Mouse (Mus musculus): ENCODE data around the gene Ezr. TPM values are rescaled to one million over a fixed set of nuclear protein-coding genes. Genes with fewer than 3 reads are reported as not detected.

Gene Ezr
- polyA plus RNA-seq, 1 experiment from 2014 or later = 43.3 TPM

DNA sequence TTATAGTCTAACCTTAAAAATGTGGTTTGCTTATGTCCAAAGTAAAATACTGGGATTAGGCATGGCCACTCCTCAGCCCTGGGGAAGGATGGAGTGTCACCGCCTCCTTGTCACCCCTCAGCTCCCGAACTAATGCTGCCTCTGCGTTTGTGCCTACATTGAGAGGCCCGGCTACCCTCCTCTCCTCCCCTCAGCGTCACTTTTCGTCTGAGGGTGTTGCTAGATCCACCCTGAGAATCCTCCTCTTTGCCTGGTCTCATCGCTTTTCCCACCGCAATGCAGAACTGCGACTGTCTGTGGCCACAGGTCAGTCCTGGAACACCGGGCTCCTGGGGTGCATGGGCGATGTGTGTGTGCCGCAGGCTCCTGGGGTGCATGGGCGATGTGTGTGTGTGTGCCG, 37.7 kb downstream of the Ezr start:
- Histone ChIP-seq H3K9me3 (replicated peaks; ENCODE audit: control insufficient read depth, low read length) (no peaks in the 10 kb centered on the region), H3K4me3 (ENCODE audit: low read depth, low read length) (no peak overlapping the region), H3K27ac (ENCODE audit: low read length) (no peak overlapping the region), H3K36me3 (ENCODE audit: control insufficient read depth, insufficient read depth) (peaks cover 34% of the 10 kb centered on the region), H3K4me2 (ENCODE audit: low read depth, low read length) (no peak overlapping the region), H3K4me1 (ENCODE audit: control insufficient read depth, low read depth, low read length) (no peaks in the 10 kb centered on the region; the same call in none of the 2 replicates), H3K9ac (ENCODE audit: low read depth, low read length) (no peak overlapping the region), H3K27me3 (ENCODE audit: control insufficient read depth, insufficient read depth, low read depth, low read length) (no peaks in the 10 kb centered on the region)
- 82% methylated on average over 14 of the region's 14 CpGs for WGBS (ENCODE audit: insufficient replicate concordance)
- ATAC-seq (ENCODE audit: low read depth) = no peak

DNA sequence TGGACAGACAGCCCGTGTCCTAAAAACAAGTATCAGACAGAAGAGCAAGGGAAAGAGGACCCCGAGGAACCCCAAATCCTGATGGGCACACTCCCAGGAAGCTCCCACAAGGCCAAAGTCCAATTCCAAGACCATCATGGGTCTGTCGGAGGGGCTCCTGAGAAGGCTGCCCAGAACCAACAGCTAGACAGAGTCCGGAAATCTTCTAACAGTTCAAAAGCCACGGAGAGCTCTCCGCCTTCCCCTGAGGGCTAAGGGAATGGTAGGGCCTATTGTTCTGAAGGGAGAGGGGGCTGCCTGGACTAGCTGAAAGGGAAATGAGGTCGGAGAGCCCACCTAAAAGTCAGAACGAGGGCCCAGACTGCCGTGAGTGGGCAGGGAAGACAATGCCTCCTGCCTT, 38.2 kb downstream of the Ezr start:
- Histone ChIP-seq H3K9ac (ENCODE audit: low read depth, low read length) (no peak overlapping the region), H3K4me3 (ENCODE audit: low read depth, low read length) (no peak overlapping the region), H3K27ac (ENCODE audit: low read length) (no peak overlapping the region), H3K27me3 (ENCODE audit: control insufficient read depth, insufficient read depth, low read depth, low read length) (no peaks in the 10 kb centered on the region), H3K4me1 (ENCODE audit: control insufficient read depth, low read depth, low read length) (no peaks in the 10 kb centered on the region; the same call in none of the 2 replicates), H3K4me2 (ENCODE audit: low read depth, low read length) (no peak overlapping the region), H3K36me3 (ENCODE audit: control insufficient read depth, insufficient read depth) (peaks cover 36% of the 10 kb centered on the region), H3K9me3 (replicated peaks; ENCODE audit: control insufficient read depth, low read length) (no peaks in the 10 kb centered on the region)
- ATAC-seq (ENCODE audit: low read depth) = no peak
- 57% methylated on average over 9 of the region's 9 CpGs for WGBS (ENCODE audit: insufficient replicate concordance)

DNA sequence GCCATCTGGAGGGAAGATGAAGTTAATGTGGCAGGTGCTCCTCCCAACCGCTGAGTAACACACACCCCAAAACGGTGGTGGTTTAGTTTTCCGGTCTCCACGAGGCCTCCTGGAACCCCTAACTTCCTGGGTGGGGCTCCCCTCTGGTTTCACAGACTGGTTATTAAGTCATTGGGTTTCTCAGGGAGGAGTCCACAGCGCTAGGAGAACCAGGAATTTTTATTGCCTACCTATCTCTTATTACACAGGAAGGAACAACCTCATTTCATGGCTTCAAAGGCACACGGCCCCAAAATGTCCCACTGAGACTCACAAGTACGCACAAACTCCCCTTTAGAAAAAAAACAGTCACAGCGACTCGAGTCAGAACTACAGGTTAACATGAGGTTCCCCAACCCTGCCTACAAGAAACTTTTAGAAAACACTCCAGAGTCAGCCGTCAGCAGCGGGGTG, 38.8 kb downstream of the Ezr start:
- Histone ChIP-seq H3K27ac (ENCODE audit: low read length) (0 out of 2 replicates have a peak overlapping the region, but pooled peaks have one; percentile 6), H3K36me3 (ENCODE audit: control insufficient read depth, insufficient read depth) (peaks cover 39% of the 10 kb centered on the region)
- 29% methylated on average over 11 of the region's 11 CpGs for WGBS (ENCODE audit: insufficient replicate concordance)

GRCm38 (mm10) chr17:6743039-6743575, 39.5 kb downstream of the Ezr start:
- H3K27me3 ChIP-seq (ENCODE audit: control insufficient read depth, insufficient read depth, low read depth, low read length) = no peaks in the 10 kb centered on the region
- no peak overlapping the region for H3K4me2 ChIP-seq (ENCODE audit: low read depth, low read length)
- no peak for ATAC-seq (ENCODE audit: low read depth)
- H3K4me1 ChIP-seq (ENCODE audit: control insufficient read depth, low read depth, low read length) = no peaks in the 10 kb centered on the region; the same call in none of the 2 replicates
- no peak overlapping the region for H3K27ac ChIP-seq (ENCODE audit: low read length)
- H3K4me3 ChIP-seq (ENCODE audit: low read depth, low read length) = no peak overlapping the region
- no peaks in the 10 kb centered on the region for H3K9me3 ChIP-seq (replicated peaks; ENCODE audit: control insufficient read depth, low read length)
- peaks cover 39% of the 10 kb centered on the region for H3K36me3 ChIP-seq (ENCODE audit: control insufficient read depth, insufficient read depth)
- no peak overlapping the region for H3K9ac ChIP-seq (ENCODE audit: low read depth, low read length)
- 54% methylated on average over 11 of the region's 11 CpGs for WGBS (ENCODE audit: insufficient replicate concordance)

More for the DNA sequence above, 38.8 kb downstream of the Ezr start:
- Histone ChIP-seq H3K27me3 (ENCODE audit: control insufficient read depth, insufficient read depth, low read depth, low read length) (no peaks in the 10 kb centered on the region), H3K4me1 (ENCODE audit: control insufficient read depth, low read depth, low read length) (no peaks in the 10 kb centered on the region; the same call in none of the 2 replicates), H3K9me3 (replicated peaks; ENCODE audit: control insufficient read depth, low read length) (no peaks in the 10 kb centered on the region), H3K4me2 (ENCODE audit: low read depth, low read length) (no peak overlapping the region), H3K4me3 (ENCODE audit: low read depth, low read length) (no peak overlapping the region), H3K9ac (ENCODE audit: low read depth, low read length) (no peak overlapping the region)
- ATAC-seq (ENCODE audit: low read depth) = no peak

- Histone ChIP-seq H3K9ac (ENCODE audit: low read depth, low read length) (no peak overlapping the region), H3K4me1 (ENCODE audit: control insufficient read depth, low read depth, low read length) (no peaks in the 10 kb centered on the region; the same call in none of the 2 replicates), H3K4me3 (ENCODE audit: low read depth, low read length) (no peak overlapping the region), H3K9me3 (replicated peaks; ENCODE audit: control insufficient read depth, low read length) (no peaks in the 10 kb centered on the region), H3K36me3 (ENCODE audit: control insufficient read depth, insufficient read depth) (peaks cover 39% of the 10 kb centered on the region), H3K27ac (ENCODE audit: low read length) (peak overlapping the region; percentile 5; the same call in 1 of the 2 replicates), H3K27me3 (ENCODE audit: control insufficient read depth, insufficient read depth, low read depth, low read length) (no peaks in the 10 kb centered on the region), H3K4me2 (ENCODE audit: low read depth, low read length) (no peak overlapping the region)
- ATAC-seq (ENCODE audit: low read depth) = 0 out of 2 replicates have a peak, but pooled peaks have one; percentile 12
- 71% methylated on average over 33 of the region's 33 CpGs for WGBS (ENCODE audit: insufficient replicate concordance)
Observed at GRCm38 (mm10) chr17:6742083-6743038, 40.2 kb downstream of the Ezr start.

DNA sequence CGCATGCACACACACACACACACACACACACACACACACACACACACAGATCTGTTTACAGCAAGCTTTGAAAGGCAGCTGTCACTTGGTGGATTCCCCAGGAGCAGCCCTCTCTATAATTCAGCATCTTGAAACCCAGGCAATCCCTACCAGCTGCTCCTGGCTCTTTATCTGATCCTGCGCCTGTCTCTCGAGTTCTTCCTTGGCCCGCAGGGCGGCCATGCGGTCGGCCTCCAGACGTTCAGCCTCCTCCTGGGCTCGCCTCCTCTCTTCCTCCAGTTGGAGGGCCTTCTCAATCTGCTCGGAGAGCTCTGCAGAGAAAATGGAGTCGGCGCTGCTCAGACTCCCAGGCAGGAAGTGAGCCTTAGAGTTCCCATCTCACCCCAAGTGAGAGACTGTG, 41.3 kb downstream of the Ezr start:
- H3K36me3 ChIP-seq (ENCODE audit: control insufficient read depth, insufficient read depth) = peaks cover 33% of the 10 kb centered on the region
- H3K9me3 ChIP-seq (replicated peaks; ENCODE audit: control insufficient read depth, low read length) = no peaks in the 10 kb centered on the region
- WGBS (ENCODE audit: insufficient replicate concordance) = 78% methylated on average over 12 of the region's 12 CpGs
- no peaks in the 10 kb centered on the region; the same call in none of the 2 replicates for H3K4me1 ChIP-seq (ENCODE audit: control insufficient read depth, low read depth, low read length)
- H3K27ac ChIP-seq (ENCODE audit: low read length) = no peak overlapping the region
- H3K4me3 ChIP-seq (ENCODE audit: low read depth, low read length) = no peak overlapping the region
- no peak overlapping the region for H3K4me2 ChIP-seq (ENCODE audit: low read depth, low read length)
- no peak for ATAC-seq (ENCODE audit: low read depth)
- H3K9ac ChIP-seq (ENCODE audit: low read depth, low read length) = no peak overlapping the region
- no peaks in the 10 kb centered on the region for H3K27me3 ChIP-seq (ENCODE audit: control insufficient read depth, insufficient read depth, low read depth, low read length)

GRCm38 (mm10) chr17:6740331-6741170, 42.0 kb downstream of the Ezr start:
- WGBS (ENCODE audit: insufficient replicate concordance) = 83% methylated on average over 19 of the region's 19 CpGs
- no peaks in the 10 kb centered on the region for H3K27me3 ChIP-seq (ENCODE audit: control insufficient read depth, insufficient read depth, low read depth, low read length)
- H3K4me2 ChIP-seq (ENCODE audit: low read depth, low read length) = no peak overlapping the region
- no peaks in the 10 kb centered on the region for H3K9me3 ChIP-seq (replicated peaks; ENCODE audit: control insufficient read depth, low read length)
- H3K4me1 ChIP-seq (ENCODE audit: control insufficient read depth, low read depth, low read length) = no peaks in the 10 kb centered on the region; the same call in none of the 2 replicates
- no peak overlapping the region for H3K9ac ChIP-seq (ENCODE audit: low read depth, low read length)
- no peak overlapping the region for H3K27ac ChIP-seq (ENCODE audit: low read length)
- H3K4me3 ChIP-seq (ENCODE audit: low read depth, low read length) = no peak overlapping the region
- no peak for ATAC-seq (ENCODE audit: low read depth)
- peaks cover 31% of the 10 kb centered on the region for H3K36me3 ChIP-seq (ENCODE audit: control insufficient read depth, insufficient read depth)

DNA sequence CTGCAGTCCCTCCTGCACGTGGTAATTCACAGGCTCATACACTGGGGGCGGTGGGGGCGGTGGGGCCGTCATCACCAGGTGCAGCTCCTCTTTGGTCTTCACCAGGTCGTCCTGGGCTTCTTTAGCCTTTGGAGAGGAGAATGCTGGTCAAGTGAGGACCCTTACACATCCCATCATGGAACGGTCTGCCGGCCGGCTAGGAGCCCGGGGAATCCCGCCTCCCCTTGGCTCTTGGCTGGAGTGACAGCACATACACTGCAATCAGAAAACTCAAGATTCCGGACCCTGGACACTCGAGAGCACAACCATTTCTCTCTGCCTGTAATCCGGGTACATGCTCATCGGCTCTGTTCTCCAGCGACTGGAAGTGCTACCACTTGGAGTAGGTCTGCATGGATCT, 42.8 kb downstream of the Ezr start:
- Histone ChIP-seq H3K4me2 (ENCODE audit: low read depth, low read length) (no peak overlapping the region), H3K4me1 (ENCODE audit: control insufficient read depth, low read depth, low read length) (no peaks in the 10 kb centered on the region; the same call in none of the 2 replicates), H3K4me3 (ENCODE audit: low read depth, low read length) (no peak overlapping the region), H3K27ac (ENCODE audit: low read length) (no peak overlapping the region), H3K9ac (ENCODE audit: low read depth, low read length) (no peak overlapping the region), H3K27me3 (ENCODE audit: control insufficient read depth, insufficient read depth, low read depth, low read length) (no peaks in the 10 kb centered on the region), H3K36me3 (ENCODE audit: control insufficient read depth, insufficient read depth) (peaks cover 27% of the 10 kb centered on the region), H3K9me3 (replicated peaks; ENCODE audit: control insufficient read depth, low read length) (no peaks in the 10 kb centered on the region)
- WGBS (ENCODE audit: insufficient replicate concordance) = 79% methylated on average over 15 of the region's 15 CpGs
- ATAC-seq (ENCODE audit: low read depth) = no peak

Data from liver, embryonic 16.5 days (tissue).